Mouse (Mus musculus) neural tube, embryonic 11.5 days (tissue): Measurements from ENCODE around the gene AU040320. TPM values are rescaled to one million over a fixed set of nuclear protein-coding genes. Genes with fewer than 3 reads are reported as not detected.

Experiments
- ATAC-seq: fragments of 200-750 bp; cut with Nextera tagmentation; 2 replicates; pipeline ENCODE4 v1.8.0; 2017; ENCODE audit warnings: moderate number of reproducible peaks, mild to moderate bottlenecking, moderate TSS enrichment, moderate library complexity; ENCODE audit not compliant: insufficient read depth, low FRiP score, low TSS enrichment
- DNase-seq: peaks from one replicate; pipeline ENCODE4 v3.0.0-alpha.2; 2015; ENCODE audit warnings: low spot score
- H3K27ac ChIP-seq: fragments of 300-500 bp; sonication (generic); 2 replicates; pipeline ENCODE4 v1.5.1; 2014; ENCODE audit warnings: low read depth, mild to moderate bottlenecking, low read length
- H3K27me3 ChIP-seq: fragments of 300-500 bp; sonication (generic); 2 replicates; pipeline ENCODE4 v1.6.1; 2014; ENCODE audit warnings: mild to moderate bottlenecking, low read length, mixed read lengths; ENCODE audit not compliant: control insufficient read depth, insufficient read depth
- H3K36me3 ChIP-seq: fragments of 300-500 bp; sonication (generic); 2 replicates; pipeline ENCODE4 v1.6.1; 2014; ENCODE audit warnings: mild to moderate bottlenecking, low read length, moderate library complexity, mixed read lengths; ENCODE audit not compliant: control insufficient read depth, insufficient read depth
- H3K4me1 ChIP-seq: fragments of 300-500 bp; sonication (generic); 2 replicates; pipeline ENCODE4 v1.6.1; 2014; ENCODE audit warnings: low read length, mixed read lengths; ENCODE audit not compliant: control insufficient read depth, insufficient read depth
- H3K4me2 ChIP-seq: fragments of 300-500 bp; sonication (generic); 2 replicates; pipeline ENCODE4 v1.6.1; 2014; ENCODE audit warnings: low read depth, mild to moderate bottlenecking, moderate library complexity
- H3K4me3 ChIP-seq: fragments of 300-500 bp; sonication (generic); 2 replicates; pipeline ENCODE4 v1.5.1; 2014; ENCODE audit warnings: low read depth, low read length
- H3K9ac ChIP-seq: fragments of 300-500 bp; sonication (generic); 2 replicates; pipeline ENCODE4 v1.6.1; 2014; ENCODE audit warnings: mild to moderate bottlenecking, low read length
- H3K9me3 ChIP-seq: fragments of 300-500 bp; sonication (generic); 2 replicates; pipeline ENCODE4 v1.6.1; 2016; ENCODE audit warnings: low read length; ENCODE audit not compliant: control insufficient read depth
- WGBS: fragments of 180-500 bp; shearing (Covaris S2); extraction: QIAGEN DNeasy Blood & Tissue Kit; methylation state at CpG from one replicate; pipeline ENCODE4 v1.1.7; 2014; 5-methylcytosine and 5-hydroxymethylcytosine counted together
- polyA plus RNA-seq: library from polyadenylated mRNA; unstranded; fragments of >200 nt; fragmentation: Nextera tagmentation; extraction: Ambion mirVana; gene quantifications from 2 replicates; pipeline ENCODE4 v1.2.1, GENCODE M21; 2014

Gene AU040320
- polyA plus RNA-seq, 1 experiment from 2014 or later: 32.4 TPM

- Histone ChIP-seq H3K9ac (peak overlapping the region; percentile 86), H3K4me1 (peaks cover 13% of the 10 kb centered on the region), H3K27ac (peak overlapping the region; percentile 90), H3K4me2 (peak overlapping the region; percentile 61), H3K9me3 (no peaks in the 10 kb centered on the region), H3K36me3 (peaks cover 5% of the 10 kb centered on the region; the same call in 1 of the 2 replicates), H3K4me3 (peak overlapping the region; percentile 86), H3K27me3 (no peaks in the 10 kb centered on the region)
- 1% methylated on average over 12 of the region's 12 CpGs for WGBS
- no peak for ATAC-seq
- DNase-seq: no peak
These were observed 877 bp downstream of the AU040320 start for GRCm38 (mm10) chr4:126754231-126754611.

GRCm38 (mm10) chr4:126754736-126755374 is 1.5 kb downstream of the AU040320 start:
- Histone ChIP-seq H3K4me3 (peak overlapping the region; percentile 86), H3K9ac (no peak overlapping the region; the same call in 1 of the 2 replicates), H3K27me3 (no peaks in the 10 kb centered on the region), H3K27ac (no peak overlapping the region), H3K36me3 (peaks cover 4% of the 10 kb centered on the region; the same call in 1 of the 2 replicates), H3K4me1 (peaks cover 13% of the 10 kb centered on the region), H3K4me2 (peak overlapping the region; percentile 61), H3K9me3 (no peaks in the 10 kb centered on the region)
- DNase-seq (no peak), ATAC-seq (no peak)
- WGBS: 53% methylated on average over 12 of the region's 12 CpGs

GRCm38 (mm10) chr4:126756766-126757165 is 3.4 kb downstream of the AU040320 start:
- Histone ChIP-seq H3K4me1 (peaks cover 10% of the 10 kb centered on the region), H3K4me2 (no peak overlapping the region), H3K27ac (no peak overlapping the region), H3K27me3 (no peaks in the 10 kb centered on the region), H3K9me3 (no peaks in the 10 kb centered on the region), H3K36me3 (0 out of 2 replicates have a peak, but pooled peaks cover 2% of the 10 kb centered on the region), H3K4me3 (no peak overlapping the region), H3K9ac (no peak overlapping the region)
- DNase-seq (no peak), ATAC-seq (no peak)
- 93% methylated on average over 4 of the region's 4 CpGs for WGBS

- Histone ChIP-seq H3K4me2 (no peak overlapping the region), H3K4me1 (peaks cover 4% of the 10 kb centered on the region; the same call in 1 of the 2 replicates), H3K4me3 (no peak overlapping the region), H3K27me3 (no peaks in the 10 kb centered on the region), H3K9me3 (no peaks in the 10 kb centered on the region), H3K9ac (no peak overlapping the region), H3K36me3 (0 out of 2 replicates have a peak, but pooled peaks cover 2% of the 10 kb centered on the region), H3K27ac (no peak overlapping the region)
- WGBS: 90% methylated on average over 5 of the region's 5 CpGs
- ATAC-seq (no peak), DNase-seq (no peak)
These were observed 5.0 kb downstream of the AU040320 start for GRCm38 (mm10) chr4:126758299-126758698.

DNA sequence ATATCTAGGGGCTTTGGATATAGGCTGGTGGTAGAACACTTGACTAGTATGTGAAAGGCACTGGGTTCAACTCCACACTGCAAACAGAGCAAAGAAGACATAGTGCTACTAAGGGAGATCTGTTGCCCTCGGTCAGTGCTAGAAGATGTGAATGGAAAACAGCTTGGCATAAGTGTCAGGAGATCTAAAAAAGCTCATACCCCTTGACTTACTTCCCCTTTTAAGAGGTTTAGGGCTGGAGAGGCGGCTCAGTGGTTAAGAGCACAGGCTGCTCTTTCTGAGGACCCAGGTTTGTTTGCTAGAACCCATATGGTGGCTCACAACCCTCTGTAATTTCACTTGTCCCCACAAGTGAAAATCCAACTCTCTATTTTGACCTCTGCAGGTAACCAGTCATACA is 6.1 kb downstream of the AU040320 start:
- Histone ChIP-seq H3K9ac (no peak overlapping the region), H3K27ac (no peak overlapping the region), H3K36me3 (0 out of 2 replicates have a peak, but pooled peaks cover 2% of the 10 kb centered on the region), H3K4me1 (peaks cover 1% of the 10 kb centered on the region; the same call in 1 of the 2 replicates), H3K27me3 (no peaks in the 10 kb centered on the region), H3K4me2 (no peak overlapping the region), H3K9me3 (no peaks in the 10 kb centered on the region), H3K4me3 (no peak overlapping the region)
- DNase-seq (no peak), ATAC-seq (no peak)
- WGBS: 84% methylated on average over 2 of the region's 2 CpGs

- DNase-seq: no peak
- H3K27me3 ChIP-seq: no peaks in the 10 kb centered on the region
- no peak overlapping the region for H3K9ac ChIP-seq
- H3K36me3 ChIP-seq: 0 out of 2 replicates have a peak, but pooled peaks cover 2% of the 10 kb centered on the region
- H3K9me3 ChIP-seq: no peaks in the 10 kb centered on the region
- no peaks in the 10 kb centered on the region for H3K4me1 ChIP-seq
- H3K4me2 ChIP-seq: no peak overlapping the region
- no peak overlapping the region for H3K4me3 ChIP-seq
- WGBS: 80% methylated on average over 11 of the region's 11 CpGs
- H3K27ac ChIP-seq: no peak overlapping the region
- ATAC-seq: no peak
These were observed 9.4 kb downstream of the AU040320 start for GRCm38 (mm10) chr4:126762586-126763359.

DNA sequence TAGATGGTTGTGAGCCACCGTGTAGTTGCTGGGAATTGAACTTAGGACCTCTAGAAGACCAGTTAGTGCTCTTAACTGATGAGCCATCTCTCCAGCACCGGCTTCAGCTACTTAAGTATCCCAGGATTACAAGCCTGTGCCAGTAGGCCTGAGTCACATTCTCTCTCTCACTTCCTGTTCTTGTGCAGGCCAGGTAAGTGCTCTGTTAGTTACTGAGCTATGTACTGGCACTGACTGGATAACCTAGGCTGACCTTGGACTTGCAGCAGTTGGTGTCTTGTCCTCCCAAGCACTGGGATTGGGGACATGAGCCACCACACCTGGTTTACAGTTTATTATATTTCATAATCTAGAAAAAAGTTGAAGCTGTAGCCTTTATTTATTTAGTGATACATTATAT is 10.1 kb downstream of the AU040320 start:
- ATAC-seq (no peak), DNase-seq (no peak)
- no peaks in the 10 kb centered on the region for H3K36me3 ChIP-seq
- no peaks in the 10 kb centered on the region for H3K27me3 ChIP-seq
- no peak overlapping the region for H3K4me2 ChIP-seq
- no peaks in the 10 kb centered on the region for H3K9me3 ChIP-seq
- H3K4me3 ChIP-seq: no peak overlapping the region
- H3K9ac ChIP-seq: no peak overlapping the region
- no peak overlapping the region for H3K27ac ChIP-seq
- H3K4me1 ChIP-seq: no peaks in the 10 kb centered on the region
- 83% methylated on average over 2 of the region's 2 CpGs for WGBS

- Histone ChIP-seq H3K9ac (no peak overlapping the region), H3K9me3 (no peaks in the 10 kb centered on the region), H3K27ac (no peak overlapping the region), H3K4me3 (no peak overlapping the region), H3K27me3 (no peaks in the 10 kb centered on the region), H3K36me3 (no peaks in the 10 kb centered on the region), H3K4me1 (no peaks in the 10 kb centered on the region), H3K4me2 (no peak overlapping the region)
- WGBS: 92% methylated on average over 9 of the region's 9 CpGs
- ATAC-seq (no peak), DNase-seq (no peak)
These were observed 16.6 kb downstream of the AU040320 start for GRCm38 (mm10) chr4:126769800-126770563.
